Mouse (Mus musculus) bone marrow, adult 2 months (tissue): ENCODE data around the gene Adgrv1. TPM values are rescaled to one million over a fixed set of nuclear protein-coding genes. Genes with fewer than 3 reads are reported as not detected.

ENCODE experiments used
- H3K27ac ChIP-seq: fragments of 200-500 bp; 2 replicates; pipeline ENCODE4 v1.5.1; 2012; ENCODE audit warnings: low read depth, mild to moderate bottlenecking, control low read depth, inconsistent platforms, low read length; ENCODE audit not compliant: control insufficient read depth, poor library complexity, insufficient read depth
- H3K4me1 ChIP-seq: fragments of 200-500 bp; 2 replicates; pipeline ENCODE4 v1.6.1; 2011; ENCODE audit warnings: low read length; ENCODE audit not compliant: control insufficient read depth, insufficient read depth
- H3K4me3 ChIP-seq: fragments of 200-500 bp; replicated peaks from 2 replicates; pipeline ENCODE3; 2011; ENCODE audit warnings: mild to moderate bottlenecking, low read depth, low read length, control low read depth; ENCODE audit not compliant: control insufficient read depth
- CTCF ChIP-seq: fragments of 200-500 bp; IDR thresholded peaks from 2 replicates; pipeline ENCODE4 v1.5.1; 2011; ENCODE audit warnings: low read length, control low read depth; ENCODE audit not compliant: control insufficient read depth, insufficient read depth
- POLR2A ChIP-seq: fragments of 200-500 bp; IDR thresholded peaks from 2 replicates; pipeline ENCODE4 v1.6.1; 2011; ENCODE audit warnings: low read depth, mild to moderate bottlenecking, control low read depth, low read length, borderline replicate concordance; ENCODE audit not compliant: control insufficient read depth
- WGBS: fragments of 180-500 bp; shearing (Covaris S2); methylation state at CpG from one replicate; pipeline ENCODE4 v1.1.7; 2018; 5-methylcytosine and 5-hydroxymethylcytosine counted together
- polyA plus RNA-seq: library from polyadenylated mRNA; stranded (reverse); fragments of >200 nt; gene quantifications from 2 replicates; pipeline ENCODE4 v1.2.4, GENCODE M21; 2011; ENCODE audit warnings: low replicate concordance; ENCODE audit not compliant: missing spikeins, insufficient read depth, insufficient read length

Gene Adgrv1
- polyA plus RNA-seq, 1 experiment = 1.7 TPM

DNA sequence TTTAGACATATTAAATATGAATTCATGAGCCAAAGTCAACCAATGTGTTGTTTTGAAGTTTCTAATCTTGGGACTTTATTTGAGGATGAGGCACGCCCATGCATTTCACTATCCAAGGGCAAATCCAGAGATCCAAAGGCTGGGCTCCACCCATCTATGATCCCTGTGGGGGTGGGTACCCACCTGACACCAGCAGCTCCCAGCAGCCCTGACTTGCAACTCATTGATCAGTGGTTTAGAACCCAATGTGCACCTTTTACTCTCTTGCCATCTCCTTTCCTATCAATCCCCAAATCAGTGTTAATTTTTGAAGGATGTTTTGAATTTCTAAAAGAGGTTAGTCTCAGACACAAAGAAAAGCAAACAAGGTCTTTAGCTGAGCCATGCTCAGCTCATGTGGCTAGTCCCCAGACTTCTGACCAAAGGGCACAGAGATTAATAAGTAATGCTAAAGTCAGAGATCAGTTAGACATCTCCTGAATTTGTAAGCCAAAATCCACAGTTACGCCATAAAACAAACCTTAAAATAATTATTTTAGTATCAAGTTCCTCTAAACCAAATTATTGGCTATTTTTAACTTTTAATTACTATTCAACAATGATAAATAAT, 307.2 kb downstream of the Adgrv1 start:
- WGBS = 84% methylated on average over 2 of the region's 2 CpGs
- no peaks in the 10 kb centered on the region for H3K4me1 ChIP-seq
- H3K27ac ChIP-seq = no peak overlapping the region
- no peak for TF ChIP-seq CTCF
- TF ChIP-seq POLR2A = no peak
- H3K4me3 ChIP-seq = no peak overlapping the region

DNA sequence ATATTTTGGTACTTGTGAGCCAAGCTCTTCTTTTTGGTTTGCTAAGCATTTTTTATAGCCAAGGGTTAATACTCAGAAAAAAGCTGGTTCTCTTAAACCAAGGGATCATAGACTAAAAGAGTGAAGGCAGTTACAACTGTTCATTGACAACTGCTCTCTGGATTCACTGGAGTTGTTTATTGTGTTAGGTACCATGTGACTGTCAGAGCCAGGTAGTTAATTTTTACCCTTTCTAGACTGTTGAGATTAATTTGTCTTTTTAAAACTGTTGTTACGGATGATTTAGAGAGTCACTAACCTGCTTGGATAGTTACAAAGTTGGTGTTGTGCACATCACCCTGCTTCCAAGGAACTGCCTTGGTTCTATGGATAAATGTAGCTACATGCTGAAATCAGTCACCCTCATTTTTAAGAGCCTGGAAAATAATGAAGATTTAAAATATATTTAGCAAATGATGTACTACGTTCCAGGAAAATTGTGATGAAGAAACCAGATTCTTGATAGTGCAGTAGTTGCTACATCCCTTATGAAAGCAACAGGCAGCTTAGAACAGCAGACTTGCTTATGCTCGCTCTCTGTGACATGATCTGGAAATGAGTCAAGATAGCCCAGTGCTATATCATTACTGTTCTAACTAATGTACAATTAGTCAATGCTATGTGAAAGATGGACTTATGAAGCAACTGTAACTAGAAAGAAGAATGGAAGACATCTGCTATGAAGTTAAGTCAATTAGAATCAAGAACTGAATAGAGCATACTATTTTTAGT, 309.2 kb downstream of the Adgrv1 start:
- WGBS = 82% methylated on average over 3 of the region's 3 CpGs
- TF ChIP-seq CTCF (no peak), POLR2A (no peak)
- no peak overlapping the region for H3K4me3 ChIP-seq

DNA sequence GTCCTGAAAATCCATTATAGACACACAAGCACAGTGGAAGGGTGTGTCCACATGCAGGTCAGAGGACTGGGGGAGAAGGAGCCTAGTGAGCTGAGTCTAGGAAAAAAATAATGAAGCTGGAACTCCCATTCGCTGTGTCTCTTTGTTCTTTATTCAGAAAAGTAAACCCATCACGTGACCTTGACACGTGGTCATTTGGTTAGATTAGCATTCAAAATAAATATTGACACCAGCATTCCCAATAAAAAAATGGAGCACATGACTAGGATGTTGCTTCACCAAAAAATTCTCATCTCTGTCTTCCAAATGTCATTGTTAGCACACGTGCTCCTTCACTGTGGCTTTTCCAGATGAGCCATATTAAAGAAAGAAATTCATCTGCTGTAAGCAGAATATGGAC, 316.4 kb downstream of the Adgrv1 start:
- TF ChIP-seq CTCF (no peak), POLR2A (no peak)
- 80% methylated on average over 4 of the region's 4 CpGs for WGBS
- Histone ChIP-seq H3K27ac (no peak overlapping the region), H3K4me1 (no peaks in the 10 kb centered on the region), H3K4me3 (no peak overlapping the region)

More for the DNA sequence above, 309.2 kb downstream of the Adgrv1 start:
- H3K4me1 ChIP-seq = no peaks in the 10 kb centered on the region
- H3K27ac ChIP-seq = no peak overlapping the region

DNA sequence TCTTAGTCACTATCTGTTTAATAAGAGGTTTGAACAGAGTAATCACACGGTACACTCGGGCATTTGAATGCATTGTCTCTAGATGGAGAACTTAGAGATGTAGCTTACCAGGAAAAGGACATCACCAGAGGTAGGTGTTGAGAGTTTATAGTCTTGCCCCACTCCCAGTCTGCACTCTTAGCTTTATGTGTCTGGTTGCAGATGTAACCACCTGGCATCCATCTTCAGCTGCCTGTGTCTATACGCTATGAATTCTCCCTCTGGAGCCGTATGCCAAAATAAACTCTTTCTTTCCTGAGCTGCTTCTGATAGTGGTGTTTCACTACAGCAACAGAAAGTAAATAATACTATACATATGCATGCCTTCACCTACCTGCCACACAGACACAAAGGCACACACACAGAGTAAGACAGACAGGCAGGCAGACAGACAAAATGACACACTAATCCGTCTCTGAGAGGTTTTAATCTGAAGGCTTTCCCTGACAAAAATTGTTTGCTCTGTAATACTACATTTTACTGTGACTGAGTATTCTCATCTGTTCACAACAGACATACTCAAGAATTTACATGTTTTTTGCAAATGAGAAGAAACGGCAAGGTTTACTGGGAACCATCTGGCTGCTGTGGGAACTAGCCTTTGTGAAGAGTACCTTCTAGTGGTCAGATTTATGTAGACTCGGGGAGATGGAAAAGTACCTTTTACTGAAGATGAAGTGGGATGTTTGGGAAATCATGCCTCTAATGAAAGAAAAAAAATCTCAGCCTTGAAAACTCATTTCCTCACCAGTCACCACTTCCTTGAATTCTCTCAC, 318.4 kb downstream of the Adgrv1 start:
- Histone ChIP-seq H3K4me1 (no peaks in the 10 kb centered on the region), H3K4me3 (no peak overlapping the region), H3K27ac (no peak overlapping the region)
- TF ChIP-seq CTCF (no peak), POLR2A (no peak)
- 62% methylated on average over 7 of the region's 7 CpGs for WGBS

DNA sequence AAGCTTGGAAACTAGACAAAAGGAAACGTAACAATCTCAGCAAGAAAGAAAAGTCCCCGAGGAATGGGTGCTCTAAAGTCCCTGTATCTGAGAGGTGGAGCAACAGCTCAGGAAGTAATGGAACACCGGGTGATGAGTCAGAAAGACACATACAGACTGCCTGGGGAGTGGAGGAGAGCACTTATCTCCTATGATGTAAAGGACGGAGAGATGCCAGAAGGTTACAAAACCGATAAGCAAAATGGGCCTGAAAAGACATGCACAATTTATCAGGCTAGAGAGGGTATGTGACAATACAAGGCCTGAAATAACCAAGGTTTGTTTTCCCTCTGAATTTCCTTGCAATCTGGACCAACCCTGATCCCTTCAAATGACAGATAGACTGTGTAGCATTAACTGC, 320.8 kb downstream of the Adgrv1 start:
- 61% methylated on average over 5 of the region's 5 CpGs for WGBS
- Histone ChIP-seq H3K4me1 (no peaks in the 10 kb centered on the region; the same call in 1 of the 2 replicates), H3K4me3 (no peak overlapping the region), H3K27ac (no peak overlapping the region)
- TF ChIP-seq CTCF (no peak), POLR2A (no peak)

DNA sequence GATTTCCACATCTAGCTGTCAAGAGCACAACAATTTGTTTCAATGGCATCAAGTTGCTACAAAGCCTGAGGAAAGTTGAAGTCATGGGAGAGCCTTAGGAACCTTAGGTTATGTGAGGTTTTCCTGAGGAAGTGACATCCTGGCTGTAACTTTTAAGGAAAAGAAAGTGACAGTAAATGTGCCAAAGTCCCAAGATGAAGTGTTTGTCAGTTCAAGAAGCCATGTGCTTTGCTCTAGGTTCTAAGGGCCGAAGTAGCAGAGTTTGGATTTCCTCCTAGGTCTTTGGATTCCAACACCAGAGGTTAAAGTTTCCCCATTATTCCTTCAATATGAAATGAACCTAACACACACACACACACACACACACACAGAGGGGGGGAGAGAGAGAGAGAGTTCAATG, 332.1 kb downstream of the Adgrv1 start:
- WGBS = 81% methylated on average over 1 of the region's 1 CpGs
- no peak overlapping the region for H3K27ac ChIP-seq
- no peak for TF ChIP-seq POLR2A
- no peak for TF ChIP-seq CTCF
- no peak overlapping the region for H3K4me3 ChIP-seq
- no peaks in the 10 kb centered on the region; the same call in 1 of the 2 replicates for H3K4me1 ChIP-seq

DNA sequence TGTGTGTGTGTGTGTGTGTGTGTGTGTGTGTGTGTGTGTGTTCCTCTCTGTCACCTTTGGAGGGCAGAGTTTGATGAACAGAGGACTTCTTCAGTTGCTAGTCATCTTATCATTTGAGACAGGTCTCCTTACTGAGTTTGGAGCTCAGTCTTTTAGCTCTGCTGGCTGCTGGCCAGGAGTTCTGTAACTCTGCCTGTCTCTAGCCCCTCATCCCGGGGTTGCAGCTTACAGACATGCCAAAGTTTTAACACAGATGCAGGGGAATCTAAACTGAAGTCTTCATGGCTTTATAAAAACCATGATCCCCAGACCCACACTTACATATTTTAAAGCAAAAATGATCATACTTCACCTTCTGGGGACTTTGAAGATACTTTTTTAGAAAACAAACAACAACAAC, 338.8 kb downstream of the Adgrv1 start:
- Histone ChIP-seq H3K27ac (no peak overlapping the region), H3K4me3 (no peak overlapping the region), H3K4me1 (no peaks in the 10 kb centered on the region; the same call in 1 of the 2 replicates)
- WGBS = 54% methylated on average over 1 of the region's 1 CpGs
- TF ChIP-seq CTCF (no peak), POLR2A (no peak)

DNA sequence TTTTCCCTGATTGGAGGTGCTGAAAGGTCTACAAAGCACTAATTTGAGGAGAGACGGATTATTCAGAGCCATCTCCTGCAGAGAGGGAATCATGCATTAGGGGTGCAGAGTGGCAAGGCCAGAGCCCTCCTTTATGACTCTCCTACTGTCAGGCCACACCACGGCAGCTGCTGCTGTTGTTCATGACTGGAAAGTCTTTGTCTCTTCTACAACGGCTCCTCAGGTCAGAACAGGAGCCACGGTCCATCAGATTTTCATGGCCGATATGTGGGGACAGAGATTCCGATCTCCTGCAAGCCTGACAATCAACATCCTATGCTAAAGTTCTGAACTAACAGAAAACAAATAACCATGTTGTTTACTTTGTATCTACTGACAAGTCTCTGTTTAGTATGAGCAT, 350.8 kb downstream of the Adgrv1 start:
- WGBS = 87% methylated on average over 6 of the region's 6 CpGs
- H3K27ac ChIP-seq = no peak overlapping the region
- H3K4me1 ChIP-seq = no peaks in the 10 kb centered on the region
- TF ChIP-seq CTCF (no peak), POLR2A (no peak)
- no peak overlapping the region for H3K4me3 ChIP-seq
